Mouse (Mus musculus): Measurements from ENCODE around the gene Akap7. TPM values are rescaled to one million over a fixed set of nuclear protein-coding genes. Genes with fewer than 3 reads are reported as not detected.

Akap7 gene
- polyA plus RNA-seq, 1 experiment: 9.4 TPM

GRCm38 (mm10) chr10:25258171-25258570 is 49.5 kb downstream of the Akap7 start:
- no peak overlapping the region for H3K4me3 ChIP-seq (ENCODE audit: control insufficient read depth, low read depth, low read length)
- peaks cover 6% of the 10 kb centered on the region for H3K4me1 ChIP-seq (ENCODE audit: control insufficient read depth, insufficient read depth, low read length)
- no peaks in the 10 kb centered on the region for H3K27me3 ChIP-seq (ENCODE audit: control insufficient read depth, insufficient read depth, low read length)
- no peak for TF ChIP-seq POLR2A (IDR thresholded peaks at IDR 0.05; ENCODE audit: control insufficient read depth, low read depth, low read length)
- TF ChIP-seq CTCF (IDR thresholded peaks at IDR 0.05; ENCODE audit: control insufficient read depth, insufficient read depth, insufficient replicate concordance, low read depth, low read length): no peak
- no peak overlapping the region for H3K27ac ChIP-seq (ENCODE audit: control insufficient read depth, insufficient read depth, low read depth, low read length)
- H3K36me3 ChIP-seq (ENCODE audit: control insufficient read depth, insufficient read depth, low read length): no peaks in the 10 kb centered on the region

GRCm38 (mm10) chr10:25257466-25257865 is 50.2 kb downstream of the Akap7 start:
- H3K27ac ChIP-seq (ENCODE audit: control insufficient read depth, insufficient read depth, low read depth, low read length): no peak overlapping the region
- H3K4me1 ChIP-seq (ENCODE audit: control insufficient read depth, insufficient read depth, low read length): peaks cover 10% of the 10 kb centered on the region
- TF ChIP-seq POLR2A (IDR thresholded peaks at IDR 0.05; ENCODE audit: control insufficient read depth, low read depth, low read length) (no peak), CTCF (IDR thresholded peaks at IDR 0.05; ENCODE audit: control insufficient read depth, insufficient read depth, insufficient replicate concordance, low read depth, low read length) (no peak)
- no peaks in the 10 kb centered on the region for H3K36me3 ChIP-seq (ENCODE audit: control insufficient read depth, insufficient read depth, low read length)
- no peak overlapping the region for H3K4me3 ChIP-seq (ENCODE audit: control insufficient read depth, low read depth, low read length)
- H3K27me3 ChIP-seq (ENCODE audit: control insufficient read depth, insufficient read depth, low read length): no peaks in the 10 kb centered on the region

GRCm38 (mm10) chr10:25253474-25253873 is 54.2 kb downstream of the Akap7 start:
- TF ChIP-seq CTCF (IDR thresholded peaks at IDR 0.05; ENCODE audit: control insufficient read depth, insufficient read depth, insufficient replicate concordance, low read depth, low read length) (no peak), POLR2A (IDR thresholded peaks at IDR 0.05; ENCODE audit: control insufficient read depth, low read depth, low read length) (no peak)
- no peaks in the 10 kb centered on the region for H3K36me3 ChIP-seq (ENCODE audit: control insufficient read depth, insufficient read depth, low read length)
- no peak overlapping the region for H3K27ac ChIP-seq (ENCODE audit: control insufficient read depth, insufficient read depth, low read depth, low read length)
- no peaks in the 10 kb centered on the region for H3K27me3 ChIP-seq (ENCODE audit: control insufficient read depth, insufficient read depth, low read length)
- no peak overlapping the region for H3K4me3 ChIP-seq (ENCODE audit: control insufficient read depth, low read depth, low read length)
- peaks cover 22% of the 10 kb centered on the region for H3K4me1 ChIP-seq (ENCODE audit: control insufficient read depth, insufficient read depth, low read length)

- H3K36me3 ChIP-seq (ENCODE audit: control insufficient read depth, insufficient read depth, low read length): no peaks in the 10 kb centered on the region
- no peak for TF ChIP-seq POLR2A (IDR thresholded peaks at IDR 0.05; ENCODE audit: control insufficient read depth, low read depth, low read length)
- TF ChIP-seq CTCF (IDR thresholded peaks at IDR 0.05; ENCODE audit: control insufficient read depth, insufficient read depth, insufficient replicate concordance, low read depth, low read length): no peak
- H3K27me3 ChIP-seq (ENCODE audit: control insufficient read depth, insufficient read depth, low read length): no peaks in the 10 kb centered on the region
- H3K4me3 ChIP-seq (ENCODE audit: control insufficient read depth, low read depth, low read length): no peak overlapping the region
- H3K27ac ChIP-seq (ENCODE audit: control insufficient read depth, insufficient read depth, low read depth, low read length): no peak overlapping the region
- peaks cover 19% of the 10 kb centered on the region for H3K4me1 ChIP-seq (ENCODE audit: control insufficient read depth, insufficient read depth, low read length)
Observed at GRCm38 (mm10) chr10:25253006-25253405, 54.7 kb downstream of the Akap7 start.

GRCm38 (mm10) chr10:25250108-25250507 is 57.6 kb downstream of the Akap7 start:
- peaks cover 16% of the 10 kb centered on the region for H3K4me1 ChIP-seq (ENCODE audit: control insufficient read depth, insufficient read depth, low read length)
- no peaks in the 10 kb centered on the region for H3K36me3 ChIP-seq (ENCODE audit: control insufficient read depth, insufficient read depth, low read length)
- TF ChIP-seq POLR2A (IDR thresholded peaks at IDR 0.05; ENCODE audit: control insufficient read depth, low read depth, low read length) (no peak), CTCF (IDR thresholded peaks at IDR 0.05; ENCODE audit: control insufficient read depth, insufficient read depth, insufficient replicate concordance, low read depth, low read length) (peak; percentile 91; the same call in 1 of the 2 replicates)

GRCm38 (mm10) chr10:25246173-25246572 is 61.5 kb downstream of the Akap7 start:
- Histone ChIP-seq H3K36me3 (ENCODE audit: control insufficient read depth, insufficient read depth, low read length) (no peaks in the 10 kb centered on the region), H3K4me3 (ENCODE audit: control insufficient read depth, low read depth, low read length) (no peak overlapping the region), H3K4me1 (ENCODE audit: control insufficient read depth, insufficient read depth, low read length) (peaks cover 7% of the 10 kb centered on the region), H3K27me3 (ENCODE audit: control insufficient read depth, insufficient read depth, low read length) (no peaks in the 10 kb centered on the region), H3K27ac (ENCODE audit: control insufficient read depth, insufficient read depth, low read depth, low read length) (no peak overlapping the region)
- TF ChIP-seq CTCF (IDR thresholded peaks at IDR 0.05; ENCODE audit: control insufficient read depth, insufficient read depth, insufficient replicate concordance, low read depth, low read length) (peak; percentile 10; the same call in 1 of the 2 replicates), POLR2A (IDR thresholded peaks at IDR 0.05; ENCODE audit: control insufficient read depth, low read depth, low read length) (no peak)

More at GRCm38 (mm10) chr10:25250108-25250507, 57.6 kb downstream of the Akap7 start:
- no peaks in the 10 kb centered on the region for H3K27me3 ChIP-seq (ENCODE audit: control insufficient read depth, insufficient read depth, low read length)
- peak overlapping the region; percentile 38 for H3K4me3 ChIP-seq (ENCODE audit: control insufficient read depth, low read depth, low read length)
- no peak overlapping the region for H3K27ac ChIP-seq (ENCODE audit: control insufficient read depth, insufficient read depth, low read depth, low read length)

- Histone ChIP-seq H3K27me3 (ENCODE audit: control insufficient read depth, insufficient read depth, low read length) (no peaks in the 10 kb centered on the region), H3K27ac (ENCODE audit: control insufficient read depth, insufficient read depth, low read depth, low read length) (no peak overlapping the region), H3K4me3 (ENCODE audit: control insufficient read depth, low read depth, low read length) (no peak overlapping the region), H3K4me1 (ENCODE audit: control insufficient read depth, insufficient read depth, low read length) (no peaks in the 10 kb centered on the region), H3K36me3 (ENCODE audit: control insufficient read depth, insufficient read depth, low read length) (no peaks in the 10 kb centered on the region)
- TF ChIP-seq CTCF (IDR thresholded peaks at IDR 0.05; ENCODE audit: control insufficient read depth, insufficient read depth, insufficient replicate concordance, low read depth, low read length) (peak; percentile 25; the same call in 1 of the 2 replicates), POLR2A (IDR thresholded peaks at IDR 0.05; ENCODE audit: control insufficient read depth, low read depth, low read length) (no peak)
Observed at GRCm38 (mm10) chr10:25239156-25239555, 68.5 kb downstream of the Akap7 start.

GRCm38 (mm10) chr10:25234080-25234479 is 73.6 kb downstream of the Akap7 start:
- no peaks in the 10 kb centered on the region for H3K4me1 ChIP-seq (ENCODE audit: control insufficient read depth, insufficient read depth, low read length)

More at GRCm38 (mm10) chr10:25234080-25234479, 73.6 kb downstream of the Akap7 start:
- H3K27ac ChIP-seq (ENCODE audit: control insufficient read depth, insufficient read depth, low read depth, low read length): no peak overlapping the region
- no peaks in the 10 kb centered on the region for H3K27me3 ChIP-seq (ENCODE audit: control insufficient read depth, insufficient read depth, low read length)
- no peaks in the 10 kb centered on the region for H3K36me3 ChIP-seq (ENCODE audit: control insufficient read depth, insufficient read depth, low read length)
- TF ChIP-seq POLR2A (IDR thresholded peaks at IDR 0.05; ENCODE audit: control insufficient read depth, low read depth, low read length) (no peak), CTCF (IDR thresholded peaks at IDR 0.05; ENCODE audit: control insufficient read depth, insufficient read depth, insufficient replicate concordance, low read depth, low read length) (no peak)
- H3K4me3 ChIP-seq (ENCODE audit: control insufficient read depth, low read depth, low read length): no peak overlapping the region

All from testis, adult 2 months (tissue).